Mouse (Mus musculus) embryonic fibroblast, embryonic 13.5 days (primary cell): ENCODE data around the gene Bysl.

Experiments
- CTCF ChIP-seq: IDR thresholded peaks from 2 replicates; pipeline ENCODE4 v1.5.1; 2011; ENCODE audit warnings: mild to moderate bottlenecking, control low read depth, low read length, moderate library complexity, borderline replicate concordance; ENCODE audit not compliant: insufficient read depth
- POLR2A ChIP-seq: IDR thresholded peaks from 2 replicates; pipeline ENCODE4 v1.6.1; 2011; ENCODE audit warnings: low read depth, mild to moderate bottlenecking, control low read depth, low read length, moderate library complexity

- TF ChIP-seq CTCF (no peak), POLR2A (no peak)
Observed at GRCm38 (mm10) chr17:47657901-47658300, 46.6 kb upstream of the Bysl start.
